Mouse (Mus musculus) MEL (cell line): ENCODE results near the gene Kirrel3. TPM values are rescaled to one million over a fixed set of nuclear protein-coding genes. Genes with fewer than 3 reads are reported as not detected.

Experiments used
- DNase-seq: peaks from one replicate; pipeline ENCODE4 v3.0.0; 2011; ENCODE audit warnings: low read depth, low spot score
- H3K27ac ChIP-seq: 2 replicates; pipeline ENCODE4 v1.5.1; 2012; ENCODE audit warnings: low read depth, mild to moderate bottlenecking, control low read depth, low read length, moderate library complexity; ENCODE audit not compliant: control insufficient read depth
- H3K27me3 ChIP-seq, 2 experiments: fragments of 150-350 bp in 1 of 2; sonication (generic) in 1 of 2; 2 replicates each; pipeline ENCODE4 v1.6.1; 2012; ENCODE audit warnings: low read length in 2 of 2, mild to moderate bottlenecking in 2 of 2, improper control_type of control experiment in 1 of 2, moderate library complexity in 1 of 2; ENCODE audit not compliant: insufficient read depth in 2 of 2, control insufficient read depth in 1 of 2
- H3K36me3 ChIP-seq, 2 experiments: 2 replicates each; pipeline ENCODE4 v1.6.1; 2012 to 2014; ENCODE audit warnings: low read length in 2 of 2, improper control_type of control experiment in 1 of 2, inconsistent platforms in 1 of 2, mild to moderate bottlenecking in 1 of 2; ENCODE audit not compliant: insufficient read depth in 2 of 2, control insufficient read depth in 1 of 2
- H3K4me1 ChIP-seq, 2 experiments: fragments of 150-350 bp in 1 of 2; sonication (generic) in 1 of 2; 2 replicates each; pipeline ENCODE4 v1.6.1; 2012; ENCODE audit warnings: low read length in 2 of 2, improper control_type of control experiment in 1 of 2, mild to moderate bottlenecking in 1 of 2; ENCODE audit not compliant: insufficient read depth in 2 of 2, control insufficient read depth in 1 of 2
- H3K4me3 ChIP-seq, 2 experiments: fragments of 150-350 bp in 1 of 2; sonication (generic) in 1 of 2; 2 replicates each; pipeline ENCODE4 v1.5.1; 2012; ENCODE audit warnings: low read depth in 2 of 2, low read length in 2 of 2, mild to moderate bottlenecking in 2 of 2, moderate library complexity in 2 of 2, control low read depth in 1 of 2, improper control_type of control experiment in 1 of 2; ENCODE audit not compliant: control insufficient read depth in 1 of 2, insufficient read depth in 1 of 2
- H3K79me2 ChIP-seq: 2 replicates; pipeline ENCODE4 v1.6.1; 2012; ENCODE audit warnings: mild to moderate bottlenecking, low read length, moderate library complexity; ENCODE audit not compliant: control insufficient read depth, poor library complexity, insufficient read depth
- H3K9ac ChIP-seq: 2 replicates; pipeline ENCODE4 v1.6.1; 2012; ENCODE audit warnings: low read depth, mild to moderate bottlenecking, control low read depth, low read length, moderate library complexity; ENCODE audit not compliant: control insufficient read depth, poor library complexity, severe bottlenecking
- H3K9me3 ChIP-seq: fragments of 150-350 bp; sonication (generic); replicated peaks from 2 replicates; pipeline ENCODE4 v1.6.1; 2012; ENCODE audit warnings: mild to moderate bottlenecking, low read length, improper control_type of control experiment, moderate library complexity; ENCODE audit not compliant: insufficient read depth
- CHD2 ChIP-seq: IDR thresholded peaks from 2 replicates; pipeline ENCODE4 v1.6.1; 2011; ENCODE audit warnings: low read length, improper control_type of control experiment
- CTCF ChIP-seq, 3 experiments: IDR thresholded peaks in 2 of 3; conservative IDR thresholded peaks in 1 of 3; 2 replicates each; pipeline ENCODE4 v1.5.1; 2011 to 2012; ENCODE audit warnings: low read length in 3 of 3, low read depth in 2 of 3, mild to moderate bottlenecking in 2 of 3, improper control_type of control experiment in 1 of 3, inconsistent platforms in 1 of 3, mixed read lengths in 1 of 3, moderate library complexity in 1 of 3; ENCODE audit not compliant: control insufficient read depth in 1 of 3, insufficient read depth in 1 of 3, poor library complexity in 1 of 3, severe bottlenecking in 1 of 3
- EP300 ChIP-seq, 2 experiments: IDR thresholded peaks; 2 replicates each; pipeline ENCODE4 v1.6.1; 2011; ENCODE audit warnings: improper control_type of control experiment in 2 of 2, low read length in 2 of 2, low read depth in 1 of 2, mild to moderate bottlenecking in 1 of 2
- ETS1 ChIP-seq: IDR thresholded peaks from 2 replicates; pipeline ENCODE4 v1.6.1; 2012; ENCODE audit warnings: low read depth, mild to moderate bottlenecking, inconsistent platforms, low read length, improper control_type of control experiment, moderate library complexity
- GATA1 ChIP-seq: IDR thresholded peaks from 2 replicates; pipeline ENCODE4 v1.6.1; 2011; ENCODE audit warnings: low read depth, low read length, improper control_type of control experiment
- HCFC1 ChIP-seq: IDR thresholded peaks from 2 replicates; pipeline ENCODE4 v1.6.1; 2012; ENCODE audit warnings: low read depth, mild to moderate bottlenecking, inconsistent platforms, low read length, improper control_type of control experiment, moderate library complexity
- JUND ChIP-seq: IDR thresholded peaks from 2 replicates; pipeline ENCODE4 v1.6.1; 2011; ENCODE audit warnings: low read depth, mild to moderate bottlenecking, improper control_type of control experiment, low read length
- KAT2A ChIP-seq: conservative IDR thresholded peaks from 2 replicates; pipeline ENCODE4 v1.6.1; 2012; ENCODE audit warnings: low read depth, low read length, improper control_type of control experiment, inconsistent platforms
- MAZ ChIP-seq: IDR thresholded peaks from 2 replicates; pipeline ENCODE4 v1.6.1; 2012; ENCODE audit warnings: low read depth, mild to moderate bottlenecking, inconsistent platforms, low read length, improper control_type of control experiment
- MYB ChIP-seq: IDR thresholded peaks from 2 replicates; pipeline ENCODE4 v1.6.1; 2011; ENCODE audit warnings: mild to moderate bottlenecking, low read depth, low read length, improper control_type of control experiment
- MYC ChIP-seq: IDR thresholded peaks from 2 replicates; pipeline ENCODE4 v1.6.1; 2011; ENCODE audit warnings: low read depth, mild to moderate bottlenecking, low read length, improper control_type of control experiment, moderate library complexity
- NELFE ChIP-seq: IDR thresholded peaks from 2 replicates; pipeline ENCODE4 v1.6.1; 2011; ENCODE audit warnings: low read depth, low read length, improper control_type of control experiment
- POLR2AphosphoS2 ChIP-seq: IDR thresholded peaks from 2 replicates; pipeline ENCODE4 v1.6.1; 2011; ENCODE audit warnings: low read length, improper control_type of control experiment
- RAD21 ChIP-seq: IDR thresholded peaks from 2 replicates; pipeline ENCODE4 v1.6.1; 2011; ENCODE audit warnings: mild to moderate bottlenecking, low read depth, low read length, improper control_type of control experiment
- SMC3 ChIP-seq: IDR thresholded peaks from 2 replicates; pipeline ENCODE4 v1.6.1; 2011; ENCODE audit warnings: low read depth, low read length, improper control_type of control experiment
- TCF12 ChIP-seq: IDR thresholded peaks from 2 replicates; pipeline ENCODE4 v1.6.1; 2014; ENCODE audit warnings: low read depth, mild to moderate bottlenecking, inconsistent platforms, low read length, improper control_type of control experiment, moderate library complexity
- UBTF ChIP-seq: IDR thresholded peaks from 2 replicates; pipeline ENCODE4 v1.6.1; 2012; ENCODE audit warnings: low read depth, mild to moderate bottlenecking, inconsistent platforms, low read length, improper control_type of control experiment, moderate library complexity, borderline replicate concordance; ENCODE audit not compliant: insufficient read depth
- USF1 ChIP-seq: IDR thresholded peaks from 2 replicates; pipeline ENCODE4 v1.6.1; 2014; ENCODE audit warnings: low read depth, mild to moderate bottlenecking, inconsistent platforms, low read length, improper control_type of control experiment, moderate library complexity
- USF2 ChIP-seq, 2 experiments: IDR thresholded peaks; 2 replicates each; pipeline ENCODE4 v1.6.1; 2011 to 2012; ENCODE audit warnings: improper control_type of control experiment in 2 of 2, low read length in 2 of 2, borderline replicate concordance in 1 of 2, inconsistent platforms in 1 of 2, low read depth in 1 of 2, mild to moderate bottlenecking in 1 of 2; ENCODE audit not compliant: insufficient read depth in 1 of 2
- ZC3H11A ChIP-seq: IDR thresholded peaks from 2 replicates; pipeline ENCODE4 v1.6.1; 2012; ENCODE audit warnings: low read depth, mild to moderate bottlenecking, inconsistent platforms, low read length, improper control_type of control experiment
- ZKSCAN1 ChIP-seq: IDR thresholded peaks from 2 replicates; pipeline ENCODE4 v1.6.1; 2012; ENCODE audit warnings: low read depth, mild to moderate bottlenecking, inconsistent platforms, low read length, improper control_type of control experiment, moderate library complexity
- ZMIZ1 ChIP-seq: IDR thresholded peaks from 2 replicates; pipeline ENCODE4 v1.6.1; 2012; ENCODE audit warnings: low read depth, mild to moderate bottlenecking, inconsistent platforms, low read length, improper control_type of control experiment, moderate library complexity
- polyA plus RNA-seq, 2 experiments: library from polyadenylated mRNA; stranded (reverse) in 1 of 2; unstranded in 1 of 2; fragments of >175 nt in 1 of 2; fragments of >200 nt in 1 of 2; gene quantifications; 2 replicates each; pipeline versions ENCODE4 v1.2.1 to v1.2.4; 2012; ENCODE audit warnings: low replicate concordance in 2 of 2, low read depth in 1 of 2; ENCODE audit not compliant: insufficient read length in 2 of 2, insufficient read depth in 1 of 2, missing spikeins in 1 of 2
- total RNA-seq: library from RNA; depleted of rRNA; stranded (reverse); fragments of 300-350 nt; gene quantifications from 2 replicates; pipeline ENCODE4 v1.2.3, GENCODE M21; 2012

Kirrel3 gene
- total and polyA plus RNA-seq, 3 experiments = 0.06 TPM; not detected in 2

GRCm38 (mm10) chr9:34708691-34709090, 223.0 kb downstream of the Kirrel3 start:
- Histone ChIP-seq H3K4me1 (no peaks in the 10 kb centered on the region), H3K27me3 (no peaks in the 10 kb centered on the region), H3K79me2 (no peaks in the 10 kb centered on the region), H3K9ac (no peak overlapping the region), H3K4me3 (no peak overlapping the region), H3K27ac (no peak overlapping the region), H3K36me3 (no peaks in the 10 kb centered on the region), H3K9me3 (no peaks in the 10 kb centered on the region)
- no peak for DNase-seq
- no peak for TF ChIP-seq USF1
- no peak for TF ChIP-seq ZC3H11A
- TF ChIP-seq GATA1 = no peak
- no peak for TF ChIP-seq KAT2A
- no peak for TF ChIP-seq MAZ
- no peak for TF ChIP-seq USF2 (IDR thresholded peaks at IDR 0.05; ENCODE audit: borderline replicate concordance in 1 of 2, insufficient read depth in 1 of 2, low read depth in 1 of 2, low read length in 2 of 2)
- TF ChIP-seq ETS1 = no peak
- TF ChIP-seq ZKSCAN1 = no peak

GRCm38 (mm10) chr9:34711996-34712395, 226.3 kb downstream of the Kirrel3 start:
- no peaks in the 10 kb centered on the region for H3K79me2 ChIP-seq
- no peak overlapping the region for H3K27ac ChIP-seq
- TF ChIP-seq EP300 (IDR thresholded peaks at IDR 0.05; ENCODE audit: low read depth in 1 of 2, low read length in 2 of 2) (no peak), CHD2 (no peak), TCF12 (no peak)
- H3K27me3 ChIP-seq = no peaks in the 10 kb centered on the region
- H3K36me3 ChIP-seq = no peaks in the 10 kb centered on the region
- no peak overlapping the region for H3K4me3 ChIP-seq
- H3K9ac ChIP-seq = no peak overlapping the region
- H3K9me3 ChIP-seq = no peaks in the 10 kb centered on the region
- peak; percentile 3 for DNase-seq
- no peaks in the 10 kb centered on the region for H3K4me1 ChIP-seq

- Histone ChIP-seq H3K4me3 (no peak overlapping the region), H3K9ac (no peak overlapping the region), H3K27ac (no peak overlapping the region), H3K4me1 (no peaks in the 10 kb centered on the region), H3K79me2 (no peaks in the 10 kb centered on the region), H3K9me3 (no peaks in the 10 kb centered on the region), H3K36me3 (no peaks in the 10 kb centered on the region), H3K27me3 (no peaks in the 10 kb centered on the region)
- TF ChIP-seq ZC3H11A (no peak), ZMIZ1 (no peak), GATA1 (no peak), NELFE (no peak), KAT2A (no peak), MYC (no peak), UBTF (no peak), ETS1 (no peak), MYB (no peak), POLR2AphosphoS2 (no peak), HCFC1 (no peak), CTCF (IDR thresholded peaks at IDR 0.05 in 2 of 3, conservative IDR thresholded peaks at IDR 0.05 in 1 of 3; ENCODE audit: control insufficient read depth in 1 of 3, insufficient read depth in 1 of 3, low read depth in 2 of 3, low read length in 3 of 3, poor library complexity in 1 of 3, severe bottlenecking in 1 of 3) (no peak), SMC3 (no peak), CHD2 (no peak), JUND (no peak), USF1 (no peak), RAD21 (no peak)
- DNase-seq = no peak
These were observed 227.3 kb downstream of the Kirrel3 start for GRCm38 (mm10) chr9:34712996-34713395.
